Mouse (Mus musculus) midbrain, embryonic 16.5 days (tissue): Measurements from ENCODE around the gene Dscam. TPM values are rescaled to one million over a fixed set of nuclear protein-coding genes. Genes with fewer than 3 reads are reported as not detected.
A peak's percentile ranks its signal among the peaks of the same experiment; 100 is the strongest.

ENCODE experiments used
- ATAC-seq: fragments of 200-750 bp; cut with Nextera tagmentation; 2 replicates; pipeline ENCODE4 v1.8.0; 2017; ENCODE audit warnings: moderate TSS enrichment
- H3K27ac ChIP-seq: fragments of 300-500 bp; sonication (generic); 2 replicates; pipeline ENCODE4 v1.5.1; 2014; ENCODE audit warnings: mild to moderate bottlenecking, low read length, mixed read lengths
- H3K27me3 ChIP-seq: fragments of 300-500 bp; sonication (generic); 2 replicates; pipeline ENCODE4 v1.6.1; 2014; ENCODE audit warnings: low read depth, low read length, mixed read lengths; ENCODE audit not compliant: control insufficient read depth, insufficient read depth
- H3K36me3 ChIP-seq: fragments of 300-500 bp; sonication (generic); 2 replicates; pipeline ENCODE4 v1.6.1; 2014; ENCODE audit warnings: mild to moderate bottlenecking, low read length, moderate library complexity, mixed read lengths; ENCODE audit not compliant: control insufficient read depth, insufficient read depth
- H3K4me1 ChIP-seq: fragments of 300-500 bp; sonication (generic); 2 replicates; pipeline ENCODE4 v1.6.1; 2014; ENCODE audit warnings: mild to moderate bottlenecking, low read length, mixed read lengths; ENCODE audit not compliant: control insufficient read depth, insufficient read depth
- H3K4me2 ChIP-seq: fragments of 300-500 bp; sonication (generic); 2 replicates; pipeline ENCODE4 v1.6.1; 2014; ENCODE audit warnings: mild to moderate bottlenecking, low read length, mixed read lengths
- H3K4me3 ChIP-seq: fragments of 300-500 bp; sonication (generic); 2 replicates; pipeline ENCODE4 v1.5.1; 2014; ENCODE audit warnings: low read depth, mild to moderate bottlenecking, low read length, moderate library complexity, mixed read lengths
- H3K9ac ChIP-seq: fragments of 300-500 bp; sonication (generic); 2 replicates; pipeline ENCODE4 v1.6.1; 2014; ENCODE audit warnings: low read depth, low read length, mixed read lengths
- H3K9me3 ChIP-seq: fragments of 300-500 bp; sonication (generic); replicated peaks from 2 replicates; pipeline ENCODE4 v1.6.1; 2014; ENCODE audit warnings: mild to moderate bottlenecking, low read length, mixed read lengths; ENCODE audit not compliant: control insufficient read depth, poor library complexity, severe bottlenecking
- WGBS: fragments of 180-500 bp; shearing (Covaris S2); extraction: QIAGEN DNeasy Blood & Tissue Kit; methylation state at CpG from one replicate; pipeline ENCODE4 v1.1.7; 2014; 5-methylcytosine and 5-hydroxymethylcytosine counted together
- polyA plus RNA-seq: library from polyadenylated mRNA; unstranded; fragments of >200 nt; fragmentation: Nextera tagmentation; extraction: Ambion mirVana; gene quantifications from 2 replicates; pipeline ENCODE4 v1.2.1, GENCODE M21; 2015

Dscam gene
- polyA plus RNA-seq, 1 experiment from 2014 or later, result 16.2 TPM

- ATAC-seq, result no peak
- Histone ChIP-seq H3K4me2 (no peak overlapping the region), H3K4me1 (no peaks in the 10 kb centered on the region; the same call in 1 of the 2 replicates), H3K9ac (no peak overlapping the region), H3K9me3 (no peaks in the 10 kb centered on the region), H3K36me3 (no peaks in the 10 kb centered on the region), H3K27ac (no peak overlapping the region), H3K4me3 (no peak overlapping the region), H3K27me3 (no peaks in the 10 kb centered on the region)
- 84% methylated on average over 7 of the region's 7 CpGs for WGBS
These were observed 430.2 kb downstream of the Dscam start for GRCm38 (mm10) chr16:96740073-96741055.

- no peaks in the 10 kb centered on the region for H3K9me3 ChIP-seq
- 88% methylated on average over 1 of the region's 1 CpGs for WGBS
- H3K4me2 ChIP-seq, result no peak overlapping the region
- no peak overlapping the region for H3K9ac ChIP-seq
- H3K27ac ChIP-seq, result no peak overlapping the region
- H3K4me1 ChIP-seq, result no peaks in the 10 kb centered on the region; the same call in 1 of the 2 replicates
- no peaks in the 10 kb centered on the region for H3K36me3 ChIP-seq
- H3K4me3 ChIP-seq, result no peak overlapping the region
- no peaks in the 10 kb centered on the region for H3K27me3 ChIP-seq
- no peak for ATAC-seq
These were observed 434.1 kb downstream of the Dscam start for GRCm38 (mm10) chr16:96736501-96736900.

GRCm38 (mm10) chr16:96730881-96731280, 439.7 kb downstream of the Dscam start:
- Histone ChIP-seq H3K4me2 (no peak overlapping the region), H3K9ac (no peak overlapping the region), H3K4me1 (peaks cover 29% of the 10 kb centered on the region), H3K36me3 (no peaks in the 10 kb centered on the region), H3K27ac (peak overlapping the region; percentile 29), H3K9me3 (no peaks in the 10 kb centered on the region), H3K27me3 (no peaks in the 10 kb centered on the region), H3K4me3 (no peak overlapping the region)
- ATAC-seq, result 0 out of 2 replicates have a peak, but pooled peaks have one; percentile 30
- WGBS, result 74% methylated on average over 3 of the region's 3 CpGs

- H3K27ac ChIP-seq, result peak overlapping the region; percentile 60
- no peak overlapping the region for H3K4me2 ChIP-seq
- no peaks in the 10 kb centered on the region for H3K27me3 ChIP-seq
- peaks cover 49% of the 10 kb centered on the region for H3K4me1 ChIP-seq
- no peak for ATAC-seq
- H3K9me3 ChIP-seq, result no peaks in the 10 kb centered on the region
- no peak overlapping the region for H3K9ac ChIP-seq
- 53% methylated on average over 13 of the region's 13 CpGs for WGBS
- H3K4me3 ChIP-seq, result no peak overlapping the region
- H3K36me3 ChIP-seq, result no peaks in the 10 kb centered on the region
These were observed 442.4 kb downstream of the Dscam start for GRCm38 (mm10) chr16:96727836-96728774.

GRCm38 (mm10) chr16:96725071-96725724, 445.4 kb downstream of the Dscam start:
- Histone ChIP-seq H3K4me1 (peaks cover 58% of the 10 kb centered on the region), H3K9ac (no peak overlapping the region), H3K4me2 (peak overlapping the region; percentile 14; the same call in 1 of the 2 replicates), H3K9me3 (no peaks in the 10 kb centered on the region), H3K27me3 (no peaks in the 10 kb centered on the region), H3K36me3 (no peaks in the 10 kb centered on the region), H3K27ac (peak overlapping the region; percentile 90), H3K4me3 (no peak overlapping the region)
- peak; percentile 83 for ATAC-seq
- 41% methylated on average over 8 of the region's 8 CpGs for WGBS

- 29% methylated on average over 5 of the region's 5 CpGs for WGBS
These were observed 446.0 kb downstream of the Dscam start for GRCm38 (mm10) chr16:96724591-96724990.

GRCm38 (mm10) chr16:96724123-96724522, 446.4 kb downstream of the Dscam start:
- Histone ChIP-seq H3K36me3 (no peaks in the 10 kb centered on the region), H3K27me3 (no peaks in the 10 kb centered on the region), H3K27ac (peak overlapping the region; percentile 48), H3K9ac (no peak overlapping the region), H3K4me2 (no peak overlapping the region), H3K4me3 (no peak overlapping the region), H3K4me1 (peaks cover 58% of the 10 kb centered on the region), H3K9me3 (no peaks in the 10 kb centered on the region)
- WGBS, result 31% methylated on average over 3 of the region's 3 CpGs
- no peak for ATAC-seq

More at GRCm38 (mm10) chr16:96724591-96724990, 446.0 kb downstream of the Dscam start:
- Histone ChIP-seq H3K4me3 (no peak overlapping the region), H3K27ac (peak overlapping the region; percentile 90), H3K4me2 (no peak overlapping the region), H3K4me1 (peaks cover 58% of the 10 kb centered on the region), H3K36me3 (no peaks in the 10 kb centered on the region), H3K27me3 (no peaks in the 10 kb centered on the region), H3K9ac (no peak overlapping the region), H3K9me3 (no peaks in the 10 kb centered on the region)
- ATAC-seq, result no peak

- Histone ChIP-seq H3K27me3 (no peaks in the 10 kb centered on the region), H3K4me1 (peaks cover 54% of the 10 kb centered on the region), H3K4me3 (no peak overlapping the region), H3K4me2 (no peak overlapping the region), H3K27ac (no peak overlapping the region), H3K9me3 (no peaks in the 10 kb centered on the region), H3K9ac (no peak overlapping the region), H3K36me3 (no peaks in the 10 kb centered on the region)
- WGBS, result 87% methylated on average over 2 of the region's 2 CpGs
- no peak for ATAC-seq
These were observed 447.4 kb downstream of the Dscam start for GRCm38 (mm10) chr16:96723066-96723669.
